Mouse (Mus musculus): ENCODE results near the gene Gpr156. TPM values are rescaled to one million over a fixed set of nuclear protein-coding genes. Genes with fewer than 3 reads are reported as not detected.
A peak's percentile ranks its signal among the peaks of the same experiment; 100 is the strongest.

Gpr156 gene
- total and polyA plus RNA-seq, 2 experiments from 2014 or later: 2.3 to 3.3 TPM

GRCm38 (mm10) chr16:37893381-37893780, 22.9 kb upstream of the Gpr156 start:
- DNase-seq (no peak), ATAC-seq (no peak)
- Histone ChIP-seq H3K9me3 (ENCODE audit: low read length) (no peaks in the 10 kb centered on the region), H3K27ac (ENCODE audit: low read depth, low read length) (no peak overlapping the region), H3K9ac (no peak overlapping the region), H3K27me3 (ENCODE audit: insufficient read depth, low read length) (no peaks in the 10 kb centered on the region), H3K36me3 (ENCODE audit: insufficient read depth) (no peaks in the 10 kb centered on the region), H3K4me3 (ENCODE audit: low read depth, low read length) (no peak overlapping the region), H3K4me1 (ENCODE audit: insufficient read depth) (no peaks in the 10 kb centered on the region), H3K4me2 (ENCODE audit: low read depth) (no peak overlapping the region)
- 51% methylated on average over 6 of the region's 6 CpGs for WGBS
- no peak for TF ChIP-seq CTCF (IDR thresholded peaks at IDR 0.05; ENCODE audit: low read depth)

- DNase-seq: no peak
- H3K4me2 ChIP-seq (ENCODE audit: low read depth): no peak overlapping the region
- WGBS: 80% methylated on average over 2 of the region's 2 CpGs
- no peaks in the 10 kb centered on the region for H3K27me3 ChIP-seq (ENCODE audit: insufficient read depth, low read length)
- no peak for ATAC-seq
- H3K36me3 ChIP-seq (ENCODE audit: insufficient read depth): no peaks in the 10 kb centered on the region
- H3K27ac ChIP-seq (ENCODE audit: low read depth, low read length): no peak overlapping the region
- H3K9me3 ChIP-seq (ENCODE audit: low read length): no peaks in the 10 kb centered on the region
- TF ChIP-seq CTCF (IDR thresholded peaks at IDR 0.05; ENCODE audit: low read depth): no peak
- no peaks in the 10 kb centered on the region for H3K4me1 ChIP-seq (ENCODE audit: insufficient read depth)
- no peak overlapping the region for H3K4me3 ChIP-seq (ENCODE audit: low read depth, low read length)
- H3K9ac ChIP-seq: no peak overlapping the region
These were observed 22.4 kb upstream of the Gpr156 start for GRCm38 (mm10) chr16:37893942-37894341.

GRCm38 (mm10) chr16:37898790-37899189, 17.5 kb upstream of the Gpr156 start:
- H3K36me3 ChIP-seq (ENCODE audit: insufficient read depth): no peaks in the 10 kb centered on the region
- TF ChIP-seq CTCF (IDR thresholded peaks at IDR 0.05; ENCODE audit: low read depth): no peak
- H3K9ac ChIP-seq: no peak overlapping the region
- H3K27ac ChIP-seq (ENCODE audit: low read depth, low read length): no peak overlapping the region
- H3K4me2 ChIP-seq (ENCODE audit: low read depth): no peak overlapping the region
- no peaks in the 10 kb centered on the region for H3K9me3 ChIP-seq (ENCODE audit: low read length)
- no peak overlapping the region for H3K4me3 ChIP-seq (ENCODE audit: low read depth, low read length)
- DNase-seq (no peak), ATAC-seq (no peak)
- H3K4me1 ChIP-seq (ENCODE audit: insufficient read depth): no peaks in the 10 kb centered on the region
- H3K27me3 ChIP-seq (ENCODE audit: insufficient read depth, low read length): no peaks in the 10 kb centered on the region
- 87% methylated on average over 5 of the region's 5 CpGs for WGBS

- Histone ChIP-seq H3K27me3 (ENCODE audit: insufficient read depth, low read length) (no peaks in the 10 kb centered on the region), H3K4me2 (ENCODE audit: low read depth) (no peak overlapping the region), H3K4me3 (ENCODE audit: low read depth, low read length) (no peak overlapping the region), H3K9ac (no peak overlapping the region), H3K4me1 (ENCODE audit: insufficient read depth) (no peaks in the 10 kb centered on the region), H3K27ac (ENCODE audit: low read depth, low read length) (no peak overlapping the region), H3K9me3 (ENCODE audit: low read length) (no peaks in the 10 kb centered on the region), H3K36me3 (ENCODE audit: insufficient read depth) (no peaks in the 10 kb centered on the region)
- 33% methylated on average over 2 of the region's 2 CpGs for WGBS
- no peak for ATAC-seq
- no peak for DNase-seq
- no peak for TF ChIP-seq CTCF (IDR thresholded peaks at IDR 0.05; ENCODE audit: low read depth)
These were observed 16.9 kb upstream of the Gpr156 start for GRCm38 (mm10) chr16:37899357-37899756.

- Histone ChIP-seq H3K4me1 (ENCODE audit: insufficient read depth) (no peaks in the 10 kb centered on the region), H3K27ac (ENCODE audit: low read depth, low read length) (no peak overlapping the region), H3K9me3 (ENCODE audit: low read length) (no peaks in the 10 kb centered on the region), H3K4me3 (ENCODE audit: low read depth, low read length) (no peak overlapping the region), H3K36me3 (ENCODE audit: insufficient read depth) (no peaks in the 10 kb centered on the region), H3K4me2 (ENCODE audit: low read depth) (no peak overlapping the region), H3K9ac (no peak overlapping the region), H3K27me3 (ENCODE audit: insufficient read depth, low read length) (no peaks in the 10 kb centered on the region)
- TF ChIP-seq CTCF (IDR thresholded peaks at IDR 0.05; ENCODE audit: low read depth): no peak
- ATAC-seq (no peak), DNase-seq (no peak)
- 37% methylated on average over 11 of the region's 11 CpGs for WGBS
These were observed 15.0 kb upstream of the Gpr156 start for GRCm38 (mm10) chr16:37901318-37901717.

- H3K4me2 ChIP-seq (ENCODE audit: low read depth): no peak overlapping the region
- H3K36me3 ChIP-seq (ENCODE audit: insufficient read depth): no peaks in the 10 kb centered on the region
- DNase-seq (no peak), ATAC-seq (no peak)
- H3K4me1 ChIP-seq (ENCODE audit: insufficient read depth): no peaks in the 10 kb centered on the region
- H3K9ac ChIP-seq: no peak overlapping the region
- no peaks in the 10 kb centered on the region for H3K27me3 ChIP-seq (ENCODE audit: insufficient read depth, low read length)
- TF ChIP-seq CTCF (IDR thresholded peaks at IDR 0.05; ENCODE audit: low read depth): no peak
- H3K4me3 ChIP-seq (ENCODE audit: low read depth, low read length): no peak overlapping the region
- WGBS: 83% methylated on average over 3 of the region's 3 CpGs
- H3K9me3 ChIP-seq (ENCODE audit: low read length): no peaks in the 10 kb centered on the region
- H3K27ac ChIP-seq (ENCODE audit: low read depth, low read length): no peak overlapping the region
These were observed 9.8 kb upstream of the Gpr156 start for GRCm38 (mm10) chr16:37906456-37906855.

GRCm38 (mm10) chr16:37911086-37911485, 5.2 kb upstream of the Gpr156 start:
- H3K27ac ChIP-seq (ENCODE audit: low read depth, low read length): no peak overlapping the region
- DNase-seq (no peak), ATAC-seq (no peak)
- no peaks in the 10 kb centered on the region for H3K27me3 ChIP-seq (ENCODE audit: insufficient read depth, low read length)
- no peak overlapping the region for H3K4me3 ChIP-seq (ENCODE audit: low read depth, low read length)
- H3K36me3 ChIP-seq (ENCODE audit: insufficient read depth): no peaks in the 10 kb centered on the region
- no peak overlapping the region for H3K9ac ChIP-seq
- no peak for TF ChIP-seq CTCF (IDR thresholded peaks at IDR 0.05; ENCODE audit: low read depth)
- H3K4me2 ChIP-seq (ENCODE audit: low read depth): no peak overlapping the region
- H3K9me3 ChIP-seq (ENCODE audit: low read length): no peaks in the 10 kb centered on the region
- WGBS: 74% methylated on average over 1 of the region's 1 CpGs
- no peaks in the 10 kb centered on the region for H3K4me1 ChIP-seq (ENCODE audit: insufficient read depth)

- H3K36me3 ChIP-seq (ENCODE audit: insufficient read depth): no peaks in the 10 kb centered on the region
- H3K9ac ChIP-seq: peak overlapping the region; percentile 58; the same call in 1 of the 2 replicates
- no peak overlapping the region for H3K27ac ChIP-seq (ENCODE audit: low read depth, low read length)
- peak overlapping the region; percentile 63 for H3K4me3 ChIP-seq (ENCODE audit: low read depth, low read length)
- WGBS: 16% methylated on average over 7 of the region's 7 CpGs
- H3K9me3 ChIP-seq (ENCODE audit: low read length): no peaks in the 10 kb centered on the region
- no peaks in the 10 kb centered on the region for H3K27me3 ChIP-seq (ENCODE audit: insufficient read depth, low read length)
- no peaks in the 10 kb centered on the region for H3K4me1 ChIP-seq (ENCODE audit: insufficient read depth)
- DNase-seq (no peak), ATAC-seq (no peak; the same call in 1 of the 2 replicates)
- TF ChIP-seq CTCF (IDR thresholded peaks at IDR 0.05; ENCODE audit: low read depth): no peak
- peak overlapping the region; percentile 96 for H3K4me2 ChIP-seq (ENCODE audit: low read depth)
These were observed 514 bp downstream of the Gpr156 start for GRCm38 (mm10) chr16:37916818-37917201.
